ENCODE assay signal across 28 mouse cellular contexts in the genomic region with DNA sequence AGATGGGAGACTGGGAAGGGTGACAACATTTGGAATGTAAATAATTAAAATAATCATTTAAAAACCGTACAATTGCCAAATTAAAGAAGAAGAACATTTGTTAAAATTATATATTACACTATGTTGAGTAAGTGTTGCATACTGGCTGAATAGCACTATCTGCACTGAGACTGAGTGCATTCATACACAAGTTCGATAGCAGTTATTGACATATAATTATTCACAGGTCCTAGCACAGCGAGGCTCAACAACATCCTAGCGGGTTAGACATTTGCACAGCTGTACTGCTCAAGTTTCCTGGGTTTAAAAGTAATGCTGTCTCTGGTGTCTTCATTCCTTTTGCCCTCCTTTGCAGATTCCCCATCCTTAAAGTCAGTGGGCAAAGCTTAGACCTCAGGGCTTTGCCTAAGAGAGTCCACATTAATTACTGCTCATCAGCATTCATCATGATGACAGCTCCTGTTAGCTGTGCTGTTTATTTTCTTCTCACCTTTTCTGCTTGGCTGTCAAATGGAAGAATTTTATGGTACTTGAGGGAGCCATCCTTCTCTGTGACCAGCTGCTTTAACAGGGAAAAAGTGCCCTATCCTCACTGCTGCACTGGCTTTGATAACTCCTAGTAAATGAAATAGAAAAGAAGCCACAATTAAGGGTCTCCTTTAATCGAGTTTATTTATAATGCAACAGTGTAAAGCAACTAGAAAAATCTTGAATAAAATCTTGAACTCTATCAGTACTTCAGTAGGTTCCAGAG.
DNase-seq lines count a peak whose midpoint lies in the region; ATAC-seq and TF ChIP-seq lines count a peak whose summit lies in the region.
"Had no signal": no experiment of that assay in that cellular context is flagged by ENCODE, and none has a peak within 500 bp of the region (broad histone marks: within the 10 kb centered on the region; RNA-seq: fewer than 3 reads in every experiment).

No protein-coding gene starts in this region.

- H3K4me3 ChIP-seq in hindbrain, embryonic 11.5 days (ENCODE audit: low read depth, low read length), result no peak overlapping the region
- no peak overlapping the region for H3K4me3 ChIP-seq in hindbrain, embryonic 10.5 days
- no peak overlapping the region for H3K4me3 ChIP-seq in layer of hippocampus, adult 2 months
- H3K4me3 ChIP-seq: hindbrain, embryonic 15.5 days; kidney, embryonic 15.5 days; limb, embryonic 13.5 days; liver, embryonic 12.5 days; megakaryocyte, embryonic 14.5 days; midbrain, embryonic 15.5 days; myocyte; stomach, embryonic 15.5 days had no signal

- no peaks in the 10 kb centered on the region for H3K36me3 ChIP-seq in hindbrain, embryonic 11.5 days (ENCODE audit: control insufficient read depth, insufficient read depth, low read length)
- no peaks in the 10 kb centered on the region for H3K36me3 ChIP-seq in hindbrain, embryonic 10.5 days
- H3K36me3 ChIP-seq: hindbrain, embryonic 15.5 days; kidney, embryonic 15.5 days; limb, embryonic 13.5 days; liver, embryonic 12.5 days; midbrain, embryonic 15.5 days; stomach, embryonic 15.5 days had no signal

- H3K9ac ChIP-seq in hindbrain, embryonic 11.5 days (ENCODE audit: low read depth, low read length), result no peak overlapping the region
- H3K9ac ChIP-seq: hindbrain, embryonic 15.5 days; kidney, embryonic 15.5 days; limb, embryonic 13.5 days; liver, embryonic 12.5 days; midbrain, embryonic 15.5 days; stomach, embryonic 15.5 days had no signal

- peak; percentile 53; the same call in 1 of the 2 replicates for ATAC-seq in hindbrain, embryonic 11.5 days (ENCODE audit: low FRiP score)
- ATAC-seq: intestine, embryonic 16.5 days; liver, embryonic 12.5 days; midbrain, embryonic 15.5 days; Patski had no signal

- H3K27ac ChIP-seq in hindbrain, embryonic 11.5 days (ENCODE audit: low read depth, low read length), result no peak overlapping the region
- H3K27ac ChIP-seq in hindbrain, embryonic 10.5 days, result no peak overlapping the region
- H3K27ac ChIP-seq in layer of hippocampus, adult 2 months, result no peak overlapping the region
- H3K27ac ChIP-seq: hindbrain, embryonic 15.5 days; kidney, embryonic 15.5 days; limb, embryonic 13.5 days; liver, embryonic 12.5 days; midbrain, embryonic 15.5 days; stomach, embryonic 15.5 days had no signal

- DNase-seq in hindbrain, embryonic 11.5 days (ENCODE audit: low spot score), result no peak
- DNase-seq in hindbrain, embryonic 10.5 days (ENCODE audit: low spot score), result no peak
- peak; percentile 4 for DNase-seq in retina, postnatal 1 day
- DNase-seq in retina, embryonic 14.5 days (ENCODE audit: low spot score), result no peak
- peak; percentile 44 for DNase-seq in mesoderm, embryonic 11.5 days (ENCODE audit: low read depth, low spot score)
- DNase-seq in layer of hippocampus, adult 2 months (ENCODE audit: low spot score in 2 of 2), result no peak
- DNase-seq in gastrocnemius, adult 8-10 months (ENCODE audit: low spot score in 2 of 2), result no peak
- DNase-seq: adrenal gland, postnatal 36 days; cerebellum, adult 18-20 months; cerebellum, postnatal 14 days; gastrocnemius, postnatal 14 days; heart, adult 11 months; heart, postnatal 10 days; kidney, postnatal 36 days; lung, adult 2 months; lung, postnatal 14 days; thymus, postnatal 25 days had no signal

- no peaks in the 10 kb centered on the region for H3K27me3 ChIP-seq in hindbrain, embryonic 11.5 days (ENCODE audit: control insufficient read depth, insufficient read depth, low read length)
- no peaks in the 10 kb centered on the region for H3K27me3 ChIP-seq in hindbrain, embryonic 10.5 days (ENCODE audit: insufficient read depth, poor library complexity, severe bottlenecking)
- H3K27me3 ChIP-seq: hindbrain, embryonic 15.5 days; kidney, embryonic 15.5 days; limb, embryonic 13.5 days; liver, embryonic 12.5 days; megakaryocyte, embryonic 14.5 days; midbrain, embryonic 15.5 days; Patski; stomach, embryonic 15.5 days had no signal

- no peaks in the 10 kb centered on the region for H3K4me1 ChIP-seq in hindbrain, embryonic 11.5 days (replicated peaks; ENCODE audit: control insufficient read depth, insufficient read depth, low read length)
- H3K4me1 ChIP-seq in hindbrain, embryonic 10.5 days (replicated peaks), result no peaks in the 10 kb centered on the region
- H3K4me1 ChIP-seq: hindbrain, embryonic 15.5 days; kidney, embryonic 15.5 days; limb, embryonic 13.5 days; liver, embryonic 12.5 days; megakaryocyte, embryonic 14.5 days; midbrain, embryonic 15.5 days; stomach, embryonic 15.5 days had no signal

- H3K9me3 ChIP-seq in hindbrain, embryonic 11.5 days (ENCODE audit: control insufficient read depth, low read length), result no peaks in the 10 kb centered on the region
- H3K9me3 ChIP-seq in hindbrain, embryonic 10.5 days, result no peaks in the 10 kb centered on the region
- H3K9me3 ChIP-seq: hindbrain, embryonic 15.5 days; kidney, embryonic 15.5 days; limb, embryonic 13.5 days; liver, embryonic 12.5 days; megakaryocyte, embryonic 14.5 days; midbrain, embryonic 15.5 days; stomach, embryonic 15.5 days had no signal

- no peak for TF ChIP-seq CTCF in layer of hippocampus, adult 2 months (conservative IDR thresholded peaks at IDR 0.05)

- H3K4me2 ChIP-seq in hindbrain, embryonic 11.5 days (replicated peaks; ENCODE audit: low read depth, low read length), result no peak overlapping the region
- H3K4me2 ChIP-seq: heart, embryonic 11.5 days; hindbrain, embryonic 15.5 days; kidney, embryonic 15.5 days; limb, embryonic 13.5 days; liver, embryonic 12.5 days; midbrain, embryonic 15.5 days; stomach, embryonic 15.5 days had no signal

- 73% methylated on average over 5 of the region's 5 CpGs for WGBS in hindbrain, embryonic 11.5 days
- 87% methylated on average over 5 of the region's 5 CpGs for WGBS in hindbrain, embryonic 10.5 days

Comparison
In these comparisons a context has a peak if more than half of its experiments do, and no peak if none do; other contexts are left out.
1. DNase-seq: peak in retina, postnatal 1 day (single experiment) and mesoderm, embryonic 11.5 days (single experiment); none in hindbrain, embryonic 11.5 days (single experiment), hindbrain, embryonic 10.5 days (single experiment), retina, embryonic 14.5 days (single experiment), layer of hippocampus, adult 2 months (0 of 2) and gastrocnemius, adult 8-10 months (0 of 2).